Mouse (Mus musculus): ENCODE data around the gene Gse1. TPM values are rescaled to one million over a fixed set of nuclear protein-coding genes. Genes with fewer than 3 reads are reported as not detected.
A peak's percentile ranks its signal among the peaks of the same experiment; 100 is the strongest.

The Gse1 gene
- polyA plus RNA-seq, 1 experiment from 2014 or later: 23.9 TPM

GRCm38 (mm10) chr8:120347734-120348341 is 119.6 kb downstream of the Gse1 start:
- no peak overlapping the region for H3K4me3 ChIP-seq (replicated peaks; ENCODE audit: low read length)
- H3K27ac ChIP-seq: peak overlapping the region; percentile 83
- H3K4me1 ChIP-seq (replicated peaks; ENCODE audit: control insufficient read depth, insufficient read depth, low read length): peaks cover 78% of the 10 kb centered on the region
- H3K9me3 ChIP-seq (ENCODE audit: control insufficient read depth, low read length): no peaks in the 10 kb centered on the region
- no peaks in the 10 kb centered on the region for H3K27me3 ChIP-seq (ENCODE audit: control insufficient read depth, insufficient read depth, low read length)
- WGBS: 24% methylated on average over 21 of the region's 21 CpGs
- DNase-seq (ENCODE audit: low spot score): peak; percentile 55
- H3K36me3 ChIP-seq (replicated peaks; ENCODE audit: control insufficient read depth, insufficient read depth): no peaks in the 10 kb centered on the region
- H3K4me2 ChIP-seq (replicated peaks): peak overlapping the region; percentile 17
- ATAC-seq (ENCODE audit: low FRiP score): peak; percentile 65
- H3K9ac ChIP-seq: peak overlapping the region; percentile 43

GRCm38 (mm10) chr8:120348922-120349321 is 120.7 kb downstream of the Gse1 start:
- Histone ChIP-seq H3K27ac (peak overlapping the region; percentile 83), H3K4me2 (replicated peaks) (no peak overlapping the region)

GRCm38 (mm10) chr8:120351332-120352071 is 123.2 kb downstream of the Gse1 start:
- no peaks in the 10 kb centered on the region for H3K36me3 ChIP-seq (replicated peaks; ENCODE audit: control insufficient read depth, insufficient read depth)
- DNase-seq (ENCODE audit: low spot score) (no peak), ATAC-seq (ENCODE audit: low FRiP score) (no peak)
- H3K4me3 ChIP-seq (replicated peaks; ENCODE audit: low read length): no peak overlapping the region
- 64% methylated on average over 7 of the region's 7 CpGs for WGBS
- no peaks in the 10 kb centered on the region for H3K27me3 ChIP-seq (ENCODE audit: control insufficient read depth, insufficient read depth, low read length)
- H3K9me3 ChIP-seq (ENCODE audit: control insufficient read depth, low read length): no peaks in the 10 kb centered on the region
- peaks cover 59% of the 10 kb centered on the region for H3K4me1 ChIP-seq (replicated peaks; ENCODE audit: control insufficient read depth, insufficient read depth, low read length)
- no peak overlapping the region for H3K4me2 ChIP-seq (replicated peaks)
- no peak overlapping the region for H3K9ac ChIP-seq
- no peak overlapping the region for H3K27ac ChIP-seq

More at GRCm38 (mm10) chr8:120348922-120349321, 120.7 kb downstream of the Gse1 start:
- Histone ChIP-seq H3K9me3 (ENCODE audit: control insufficient read depth, low read length) (no peaks in the 10 kb centered on the region), H3K9ac (no peak overlapping the region), H3K4me1 (replicated peaks; ENCODE audit: control insufficient read depth, insufficient read depth, low read length) (peaks cover 78% of the 10 kb centered on the region), H3K27me3 (ENCODE audit: control insufficient read depth, insufficient read depth, low read length) (no peaks in the 10 kb centered on the region), H3K36me3 (replicated peaks; ENCODE audit: control insufficient read depth, insufficient read depth) (no peaks in the 10 kb centered on the region), H3K4me3 (replicated peaks; ENCODE audit: low read length) (no peak overlapping the region)
- DNase-seq (ENCODE audit: low spot score) (no peak), ATAC-seq (ENCODE audit: low FRiP score) (no peak)
- WGBS: 18% methylated on average over 11 of the region's 11 CpGs

GRCm38 (mm10) chr8:120352096-120352495 is 123.8 kb downstream of the Gse1 start:
- Histone ChIP-seq H3K4me3 (replicated peaks; ENCODE audit: low read length) (no peak overlapping the region), H3K27ac (no peak overlapping the region), H3K9ac (no peak overlapping the region), H3K4me2 (replicated peaks) (no peak overlapping the region), H3K9me3 (ENCODE audit: control insufficient read depth, low read length) (no peaks in the 10 kb centered on the region), H3K36me3 (replicated peaks; ENCODE audit: control insufficient read depth, insufficient read depth) (no peaks in the 10 kb centered on the region), H3K4me1 (replicated peaks; ENCODE audit: control insufficient read depth, insufficient read depth, low read length) (peaks cover 53% of the 10 kb centered on the region), H3K27me3 (ENCODE audit: control insufficient read depth, insufficient read depth, low read length) (no peaks in the 10 kb centered on the region)
- no peak for DNase-seq (ENCODE audit: low spot score)
- ATAC-seq (ENCODE audit: low FRiP score): no peak
- WGBS: 53% methylated on average over 10 of the region's 10 CpGs

GRCm38 (mm10) chr8:120356067-120356466 is 127.8 kb downstream of the Gse1 start:
- Histone ChIP-seq H3K9ac (no peak overlapping the region), H3K9me3 (ENCODE audit: control insufficient read depth, low read length) (no peaks in the 10 kb centered on the region), H3K4me3 (replicated peaks; ENCODE audit: low read length) (no peak overlapping the region), H3K4me2 (replicated peaks) (no peak overlapping the region), H3K4me1 (replicated peaks; ENCODE audit: control insufficient read depth, insufficient read depth, low read length) (peaks cover 26% of the 10 kb centered on the region), H3K27me3 (ENCODE audit: control insufficient read depth, insufficient read depth, low read length) (no peaks in the 10 kb centered on the region), H3K36me3 (replicated peaks; ENCODE audit: control insufficient read depth, insufficient read depth) (no peaks in the 10 kb centered on the region), H3K27ac (no peak overlapping the region)
- no peak for ATAC-seq (ENCODE audit: low FRiP score)
- DNase-seq (ENCODE audit: low spot score): no peak
- 32% methylated on average over 9 of the region's 9 CpGs for WGBS

- no peaks in the 10 kb centered on the region for H3K9me3 ChIP-seq (ENCODE audit: control insufficient read depth, low read length)
- DNase-seq (ENCODE audit: low spot score) (no peak), ATAC-seq (ENCODE audit: low FRiP score) (no peak)
- no peaks in the 10 kb centered on the region for H3K36me3 ChIP-seq (replicated peaks; ENCODE audit: control insufficient read depth, insufficient read depth)
- peaks cover 17% of the 10 kb centered on the region for H3K4me1 ChIP-seq (replicated peaks; ENCODE audit: control insufficient read depth, insufficient read depth, low read length)
- no peak overlapping the region for H3K9ac ChIP-seq
- 58% methylated on average over 6 of the region's 6 CpGs for whole genome bisulfite sequencing
- H3K27me3 ChIP-seq (ENCODE audit: control insufficient read depth, insufficient read depth, low read length): no peaks in the 10 kb centered on the region
- H3K4me3 ChIP-seq (replicated peaks; ENCODE audit: low read length): no peak overlapping the region
- H3K27ac ChIP-seq: no peak overlapping the region
- no peak overlapping the region for H3K4me2 ChIP-seq (replicated peaks)
These were observed 129.2 kb downstream of the Gse1 start for GRCm38 (mm10) chr8:120357504-120357903.

GRCm38 (mm10) chr8:120361301-120361700 is 133.0 kb downstream of the Gse1 start:
- WGBS: 70% methylated on average over 8 of the region's 8 CpGs
- H3K4me1 ChIP-seq (replicated peaks; ENCODE audit: control insufficient read depth, insufficient read depth, low read length): no peaks in the 10 kb centered on the region
- H3K4me2 ChIP-seq (replicated peaks): no peak overlapping the region
- H3K27ac ChIP-seq: no peak overlapping the region
- DNase-seq (ENCODE audit: low spot score) (no peak), ATAC-seq (ENCODE audit: low FRiP score) (no peak)
- H3K27me3 ChIP-seq (ENCODE audit: control insufficient read depth, insufficient read depth, low read length): no peaks in the 10 kb centered on the region
- no peaks in the 10 kb centered on the region for H3K36me3 ChIP-seq (replicated peaks; ENCODE audit: control insufficient read depth, insufficient read depth)
- no peak overlapping the region for H3K9ac ChIP-seq
- H3K9me3 ChIP-seq (ENCODE audit: control insufficient read depth, low read length): no peaks in the 10 kb centered on the region
- no peak overlapping the region for H3K4me3 ChIP-seq (replicated peaks; ENCODE audit: low read length)

- no peak overlapping the region for H3K9ac ChIP-seq
- H3K4me2 ChIP-seq (replicated peaks): no peak overlapping the region
- DNase-seq (ENCODE audit: low spot score) (no peak), ATAC-seq (ENCODE audit: low FRiP score) (no peak)
- H3K4me1 ChIP-seq (replicated peaks; ENCODE audit: control insufficient read depth, insufficient read depth, low read length): no peaks in the 10 kb centered on the region; the same call in 1 of the 2 replicates
- H3K9me3 ChIP-seq (ENCODE audit: control insufficient read depth, low read length): no peaks in the 10 kb centered on the region
- WGBS: 65% methylated on average over 10 of the region's 10 CpGs
- H3K27me3 ChIP-seq (ENCODE audit: control insufficient read depth, insufficient read depth, low read length): no peaks in the 10 kb centered on the region
- H3K4me3 ChIP-seq (replicated peaks; ENCODE audit: low read length): no peak overlapping the region
- H3K27ac ChIP-seq: no peak overlapping the region
- H3K36me3 ChIP-seq (replicated peaks; ENCODE audit: control insufficient read depth, insufficient read depth): no peaks in the 10 kb centered on the region
These were observed 135.4 kb downstream of the Gse1 start for GRCm38 (mm10) chr8:120363552-120364071.

GRCm38 (mm10) chr8:120364093-120364725 is 136.0 kb downstream of the Gse1 start:
- Histone ChIP-seq H3K27me3 (ENCODE audit: control insufficient read depth, insufficient read depth, low read length) (no peaks in the 10 kb centered on the region), H3K27ac (no peak overlapping the region), H3K9ac (no peak overlapping the region), H3K4me3 (replicated peaks; ENCODE audit: low read length) (no peak overlapping the region), H3K4me1 (replicated peaks; ENCODE audit: control insufficient read depth, insufficient read depth, low read length) (no peaks in the 10 kb centered on the region; the same call in 1 of the 2 replicates), H3K9me3 (ENCODE audit: control insufficient read depth, low read length) (no peaks in the 10 kb centered on the region), H3K4me2 (replicated peaks) (no peak overlapping the region), H3K36me3 (replicated peaks; ENCODE audit: control insufficient read depth, insufficient read depth) (no peaks in the 10 kb centered on the region)
- ATAC-seq (ENCODE audit: low FRiP score) (no peak), DNase-seq (ENCODE audit: low spot score) (no peak)
- 41% methylated on average over 7 of the region's 7 CpGs for WGBS
